Mouse (Mus musculus) heart, postnatal 0 days (tissue): ENCODE measurements around the gene Pik3ap1. TPM values are rescaled to one million over a fixed set of nuclear protein-coding genes. Genes with fewer than 3 reads are reported as not detected.

Experiments
- ATAC-seq: fragments of 200-750 bp; cut with Nextera tagmentation; 2 replicates; pipeline ENCODE4 v1.8.0; 2017; ENCODE audit warnings: low read depth, moderate number of reproducible peaks, moderate library complexity; ENCODE audit not compliant: insufficient read depth
- DNase-seq: peaks from one replicate; pipeline ENCODE4 v3.0.0-alpha.2; 2016; ENCODE audit warnings: low spot score
- H3K27ac ChIP-seq: fragments of 300-500 bp; sonication (generic); 2 replicates; pipeline ENCODE4 v1.5.1; 2014; ENCODE audit warnings: low read depth, mild to moderate bottlenecking
- H3K27me3 ChIP-seq: fragments of 300-500 bp; sonication (generic); 2 replicates; pipeline ENCODE4 v1.6.1; 2014; ENCODE audit warnings: low read length, mixed read lengths; ENCODE audit not compliant: control insufficient read depth, insufficient read depth
- H3K36me3 ChIP-seq: fragments of 300-500 bp; sonication (generic); replicated peaks from 2 replicates; pipeline ENCODE4 v1.6.1; 2014; ENCODE audit warnings: low read length, mixed read lengths; ENCODE audit not compliant: control insufficient read depth, insufficient read depth
- H3K4me1 ChIP-seq: fragments of 300-500 bp; sonication (generic); 2 replicates; pipeline ENCODE4 v1.6.1; 2014; ENCODE audit warnings: antibody characterized with exemption; ENCODE audit not compliant: control insufficient read depth, insufficient read depth
- H3K4me2 ChIP-seq: fragments of 300-500 bp; sonication (generic); 2 replicates; pipeline ENCODE4 v1.6.1; 2014; ENCODE audit warnings: low read depth, mild to moderate bottlenecking, low read length, moderate library complexity
- H3K4me3 ChIP-seq: fragments of 300-500 bp; sonication (generic); 2 replicates; pipeline ENCODE4 v1.5.1; 2014; ENCODE audit warnings: low read depth, low read length
- H3K9ac ChIP-seq: fragments of 300-500 bp; sonication (generic); replicated peaks from 2 replicates; pipeline ENCODE4 v1.6.1; 2014; ENCODE audit warnings: low read depth, low read length, mixed read lengths
- H3K9me3 ChIP-seq: fragments of 300-500 bp; sonication (generic); replicated peaks from 2 replicates; pipeline ENCODE4 v1.6.1; 2016; ENCODE audit warnings: low read length; ENCODE audit not compliant: control insufficient read depth
- CTCF ChIP-seq: IDR thresholded peaks from 2 replicates; pipeline ENCODE4 v1.5.1; 2016; ENCODE audit warnings: antibody characterized with exemption, control low read depth, low read depth
- EP300 ChIP-seq: IDR thresholded peaks from 2 replicates; pipeline ENCODE4 v1.6.1; 2016; ENCODE audit warnings: antibody characterized with exemption, low read depth
- WGBS: fragments of 180-500 bp; shearing (Covaris S2); extraction: QIAGEN DNeasy Blood & Tissue Kit; methylation state at CpG from one replicate; pipeline ENCODE4 v1.1.7; 2014; 5-methylcytosine and 5-hydroxymethylcytosine counted together
- polyA plus RNA-seq: library from polyadenylated mRNA; unstranded; fragments of >200 nt; fragmentation: Nextera tagmentation; extraction: Ambion mirVana; gene quantifications from 2 replicates; pipeline ENCODE4 v1.2.1, GENCODE M21; 2015
- total RNA-seq: library from RNA; depleted of rRNA; stranded (reverse); fragments of >200 nt; gene quantifications from 2 replicates; pipeline ENCODE4 v1.2.3, GENCODE M21; 2014; ENCODE audit warnings: low replicate concordance

Pik3ap1 gene
- total and polyA plus RNA-seq, 2 experiments from 2014 or later, result 0.93 to 1.5 TPM

- 42% methylated on average over 21 of the region's 21 CpGs for WGBS
Observed at GRCm38 (mm10) chr19:41339020-41339836, 45.7 kb downstream of the Pik3ap1 start.

GRCm38 (mm10) chr19:41338379-41338778 is 46.5 kb downstream of the Pik3ap1 start:
- ATAC-seq, result no peak
- H3K9me3 ChIP-seq, result no peaks in the 10 kb centered on the region
- no peak overlapping the region for H3K4me2 ChIP-seq
- H3K36me3 ChIP-seq, result no peaks in the 10 kb centered on the region
- H3K4me3 ChIP-seq, result no peak overlapping the region
- DNase-seq, result no peak
- no peak overlapping the region for H3K9ac ChIP-seq
- 79% methylated on average over 6 of the region's 6 CpGs for WGBS
- TF ChIP-seq EP300, result no peak
- TF ChIP-seq CTCF, result no peak
- no peaks in the 10 kb centered on the region for H3K27me3 ChIP-seq
- no peak overlapping the region for H3K27ac ChIP-seq
- no peaks in the 10 kb centered on the region for H3K4me1 ChIP-seq

More at GRCm38 (mm10) chr19:41339020-41339836, 45.7 kb downstream of the Pik3ap1 start:
- H3K9ac ChIP-seq, result no peak overlapping the region
- no peaks in the 10 kb centered on the region for H3K4me1 ChIP-seq
- TF ChIP-seq EP300 (no peak), CTCF (no peak)
- no peak overlapping the region for H3K4me2 ChIP-seq
- H3K27ac ChIP-seq, result no peak overlapping the region
- no peaks in the 10 kb centered on the region for H3K9me3 ChIP-seq
- H3K36me3 ChIP-seq, result no peaks in the 10 kb centered on the region
- H3K27me3 ChIP-seq, result no peaks in the 10 kb centered on the region
- ATAC-seq (peak; percentile 44), DNase-seq (no peak)
- no peak overlapping the region for H3K4me3 ChIP-seq

- TF ChIP-seq EP300, result no peak
- TF ChIP-seq CTCF, result no peak
- no peaks in the 10 kb centered on the region for H3K36me3 ChIP-seq
- no peak for DNase-seq
- H3K4me1 ChIP-seq, result no peaks in the 10 kb centered on the region
- no peak overlapping the region for H3K9ac ChIP-seq
- no peak overlapping the region for H3K27ac ChIP-seq
- no peak for ATAC-seq
- no peak overlapping the region for H3K4me2 ChIP-seq
- WGBS, result 81% methylated on average over 3 of the region's 3 CpGs
- no peaks in the 10 kb centered on the region for H3K9me3 ChIP-seq
- no peak overlapping the region for H3K4me3 ChIP-seq
- no peaks in the 10 kb centered on the region for H3K27me3 ChIP-seq
Observed at GRCm38 (mm10) chr19:41335721-41336120, 49.2 kb downstream of the Pik3ap1 start.

GRCm38 (mm10) chr19:41332986-41333385 is 51.9 kb downstream of the Pik3ap1 start:
- no peak for ATAC-seq
- no peak for DNase-seq
- no peaks in the 10 kb centered on the region for H3K36me3 ChIP-seq
- no peak overlapping the region for H3K9ac ChIP-seq
- H3K4me2 ChIP-seq, result no peak overlapping the region
- no peaks in the 10 kb centered on the region for H3K27me3 ChIP-seq
- WGBS, result 62% methylated on average over 8 of the region's 8 CpGs
- no peaks in the 10 kb centered on the region for H3K4me1 ChIP-seq
- TF ChIP-seq CTCF, result no peak
- no peak for TF ChIP-seq EP300
- no peaks in the 10 kb centered on the region for H3K9me3 ChIP-seq
- no peak overlapping the region for H3K27ac ChIP-seq
- H3K4me3 ChIP-seq, result no peak overlapping the region

GRCm38 (mm10) chr19:41332228-41332627 is 52.7 kb downstream of the Pik3ap1 start:
- Histone ChIP-seq H3K4me2 (no peak overlapping the region), H3K36me3 (no peaks in the 10 kb centered on the region), H3K4me1 (no peaks in the 10 kb centered on the region), H3K27ac (no peak overlapping the region), H3K9ac (no peak overlapping the region), H3K9me3 (no peaks in the 10 kb centered on the region), H3K27me3 (no peaks in the 10 kb centered on the region), H3K4me3 (no peak overlapping the region)
- no peak for DNase-seq
- ATAC-seq, result no peak
- no peak for TF ChIP-seq EP300
- TF ChIP-seq CTCF, result no peak
- WGBS, result 81% methylated on average over 12 of the region's 12 CpGs
